Mouse (Mus musculus) megakaryocyte-erythroid progenitor cell, adult 5-6 weeks (primary cell): ENCODE data around the gene Junb. TPM values are rescaled to one million over a fixed set of nuclear protein-coding genes. Genes with fewer than 3 reads are reported as not detected.

Source experiments
- ATAC-seq: replicated peaks from 2 replicates; pipeline ENCODE4 v1.8.0; 2016; ENCODE audit warnings: mild to moderate bottlenecking, inconsistent platforms; ENCODE audit not compliant: severe bottlenecking, poor library complexity, low FRiP score, low TSS enrichment
- total RNA-seq, 2 experiments: library from RNA; stranded (forward) in 1 of 2; stranded (reverse) in 1 of 2; fragments of 200-1000, 215-1000 nt in 1 of 2; fragments of >200 nt in 1 of 2; fragmentation: Nextera tagmentation in 1 of 2; gene quantifications; 2 replicates each; pipeline ENCODE4 v1.2.3; 2014 to 2017

Gene Junb
- 4.1 and 8.0 TPM in 2 replicates for total RNA-seq (2014; fragmentation: Nextera tagmentation)
- total RNA-seq (2017), result 57.8 and 74.2 TPM in 2 replicates

GRCm38 (mm10) chr8:84978248-84978940 is at the start of gene Junb:
Junb (minus strand) TSS chr8:84978718.
- ATAC-seq, result peak; percentile 20

GRCm38 (mm10) chr8:85027922-85028321 is 49.4 kb upstream of the Junb start:
- no peak for ATAC-seq

- ATAC-seq, result no peak
Observed at GRCm38 (mm10) chr8:85027516-85027855, 49.0 kb upstream of the Junb start.

- ATAC-seq, result peak; percentile 72
Observed at GRCm38 (mm10) chr8:85026670-85027515, 48.4 kb upstream of the Junb start, which contains the start of gene Trir. Trir (plus strand) TSS chr8:85026823.

GRCm38 (mm10) chr8:85025098-85025932 is 46.8 kb upstream of the Junb start, which contains the start of gene Asna1:
Asna1 (minus strand) TSS chr8:85025281.
- ATAC-seq, result peak; percentile 88

- ATAC-seq, result no peak
Observed at GRCm38 (mm10) chr8:85023846-85024245, 45.3 kb upstream of the Junb start.

GRCm38 (mm10) chr8:85021514-85022055 is 43.1 kb upstream of the Junb start:
- ATAC-seq, result no peak

GRCm38 (mm10) chr8:85017209-85017608 is 38.7 kb upstream of the Junb start:
- no peak for ATAC-seq

- no peak for ATAC-seq
Observed at GRCm38 (mm10) chr8:85016724-85017123, 38.2 kb upstream of the Junb start.

GRCm38 (mm10) chr8:85014431-85014830 is 35.9 kb upstream of the Junb start, which contains the start of gene Best2:
Best2 (minus strand) TSS chr8:85014531.
- ATAC-seq, result no peak

- peak; percentile 89 for ATAC-seq
Observed at GRCm38 (mm10) chr8:85013230-85013840, 34.8 kb upstream of the Junb start.

- ATAC-seq, result 0 out of 2 replicates have a peak, but pooled peaks have one; percentile 22
Observed at GRCm38 (mm10) chr8:85011242-85011641, 32.7 kb upstream of the Junb start.

- ATAC-seq, result peak; percentile 65
Observed at GRCm38 (mm10) chr8:85007686-85008085, 29.2 kb upstream of the Junb start.

- peak; percentile 95 for ATAC-seq
Observed at GRCm38 (mm10) chr8:84997649-84998295, 19.3 kb upstream of the Junb start.

- ATAC-seq, result no peak
Observed at GRCm38 (mm10) chr8:84996978-84997377, 18.5 kb upstream of the Junb start.

GRCm38 (mm10) chr8:84995680-84996079 is 17.2 kb upstream of the Junb start:
- ATAC-seq, result no peak

GRCm38 (mm10) chr8:84994375-84994774 is 15.9 kb upstream of the Junb start:
- ATAC-seq, result no peak

- ATAC-seq, result peak; percentile 27
Observed at GRCm38 (mm10) chr8:84990836-84991235, 12.3 kb upstream of the Junb start.
